Mouse (Mus musculus): Measurements from ENCODE around the gene Gm30083. TPM values are rescaled to one million over a fixed set of nuclear protein-coding genes. Genes with fewer than 3 reads are reported as not detected.

Gene Gm30083
- polyA plus RNA-seq, 1 experiment from 2014 or later: not detected

DNA sequence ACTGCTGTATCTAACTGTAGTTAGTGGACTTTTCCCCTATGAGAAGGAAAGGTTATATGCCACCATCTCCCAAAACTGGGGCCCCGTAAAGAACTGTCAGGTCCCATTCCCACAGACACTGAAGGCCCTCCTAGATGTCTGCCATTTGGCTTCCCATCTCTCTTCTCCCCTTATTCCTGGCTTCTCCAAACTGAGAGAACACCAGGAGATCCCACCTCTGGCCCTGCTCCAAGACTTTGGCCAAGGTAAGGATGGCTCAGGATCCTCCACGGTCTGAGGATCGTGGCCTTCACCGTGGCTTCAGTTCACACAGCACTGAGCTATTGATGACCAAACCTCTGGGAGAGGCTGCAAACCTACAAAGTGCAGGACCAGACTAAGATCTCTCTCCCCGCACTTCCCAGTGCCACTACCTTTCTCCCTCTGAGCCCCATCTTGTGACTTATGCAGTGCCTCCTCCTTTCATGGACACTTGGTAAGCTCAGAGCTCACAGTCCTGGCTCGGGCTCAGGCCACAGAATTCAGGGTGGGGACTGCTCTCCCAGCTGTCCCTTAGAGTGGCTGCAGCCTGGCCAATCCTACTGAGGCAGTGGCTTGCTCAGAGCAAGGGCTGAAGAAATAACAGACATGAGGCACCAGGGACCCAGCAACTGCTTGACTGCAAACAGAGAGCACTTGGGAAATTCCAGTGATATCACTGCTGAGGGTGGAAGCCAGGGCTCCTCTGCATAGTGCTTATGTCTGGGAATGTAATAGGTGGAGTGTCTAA is 21.3 kb downstream of the Gm30083 start:
- no peak overlapping the region for H3K4me3 ChIP-seq
- H3K4me2 ChIP-seq (replicated peaks): no peak overlapping the region
- H3K9ac ChIP-seq: no peak overlapping the region
- WGBS: 88% methylated on average over 6 of the region's 6 CpGs
- no peak for ATAC-seq (ENCODE audit: low FRiP score)
- no peaks in the 10 kb centered on the region for H3K4me1 ChIP-seq
- H3K9me3 ChIP-seq (replicated peaks): no peaks in the 10 kb centered on the region
- H3K36me3 ChIP-seq: no peaks in the 10 kb centered on the region
- no peaks in the 10 kb centered on the region for H3K27me3 ChIP-seq
- H3K27ac ChIP-seq: no peak overlapping the region

DNA sequence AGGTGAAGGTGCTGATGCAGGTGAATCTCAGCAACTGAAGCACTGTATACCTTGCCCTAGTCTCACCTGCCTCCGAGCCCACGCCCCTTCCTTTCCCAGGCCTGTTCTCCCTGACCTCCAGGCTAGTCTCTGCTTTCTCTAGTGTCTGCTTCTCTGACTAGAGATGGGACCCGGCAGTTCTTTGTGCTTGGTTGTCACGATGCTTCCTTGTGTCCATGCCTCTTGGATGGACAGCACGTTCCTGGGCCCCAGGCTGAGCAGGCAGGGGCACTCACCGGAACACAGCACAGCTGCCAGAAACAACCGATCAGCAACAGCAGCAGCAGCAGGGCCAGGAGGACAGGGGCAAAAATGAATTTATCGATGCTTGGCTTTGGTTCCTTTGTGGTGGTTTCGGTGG is 21.9 kb downstream of the Gm30083 start:
- Histone ChIP-seq H3K27ac (no peak overlapping the region), H3K36me3 (no peaks in the 10 kb centered on the region), H3K4me3 (no peak overlapping the region), H3K4me2 (replicated peaks) (no peak overlapping the region), H3K4me1 (no peaks in the 10 kb centered on the region), H3K9ac (no peak overlapping the region), H3K27me3 (no peaks in the 10 kb centered on the region), H3K9me3 (replicated peaks) (no peaks in the 10 kb centered on the region)
- 92% methylated on average over 9 of the region's 9 CpGs for WGBS
- ATAC-seq (ENCODE audit: low FRiP score): no peak

DNA sequence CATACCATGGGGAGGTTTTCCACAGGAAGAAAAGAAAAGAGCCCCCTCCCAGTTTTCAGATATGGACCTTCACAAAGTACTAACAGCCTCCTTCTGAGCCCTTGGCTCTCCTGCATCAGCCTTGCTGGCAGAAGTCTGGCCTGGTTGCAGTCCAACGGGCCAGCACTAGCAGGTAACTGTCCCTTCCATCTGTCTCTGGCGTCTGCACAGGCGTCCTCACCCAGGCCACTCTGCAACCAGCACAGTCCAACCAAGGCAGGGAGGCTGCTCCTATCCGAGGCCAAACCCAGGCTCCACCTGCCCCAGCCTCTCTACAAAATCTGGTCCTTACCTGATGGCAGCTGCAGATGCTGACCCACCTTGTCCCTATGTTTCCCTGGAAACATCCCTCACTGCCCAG is 23.0 kb downstream of the Gm30083 start:
- WGBS: 74% methylated on average over 4 of the region's 4 CpGs
- Histone ChIP-seq H3K4me3 (no peak overlapping the region), H3K4me2 (replicated peaks) (no peak overlapping the region), H3K9me3 (replicated peaks) (no peaks in the 10 kb centered on the region), H3K27ac (no peak overlapping the region), H3K9ac (no peak overlapping the region), H3K27me3 (no peaks in the 10 kb centered on the region), H3K4me1 (no peaks in the 10 kb centered on the region), H3K36me3 (no peaks in the 10 kb centered on the region)
- no peak for ATAC-seq (ENCODE audit: low FRiP score)

DNA sequence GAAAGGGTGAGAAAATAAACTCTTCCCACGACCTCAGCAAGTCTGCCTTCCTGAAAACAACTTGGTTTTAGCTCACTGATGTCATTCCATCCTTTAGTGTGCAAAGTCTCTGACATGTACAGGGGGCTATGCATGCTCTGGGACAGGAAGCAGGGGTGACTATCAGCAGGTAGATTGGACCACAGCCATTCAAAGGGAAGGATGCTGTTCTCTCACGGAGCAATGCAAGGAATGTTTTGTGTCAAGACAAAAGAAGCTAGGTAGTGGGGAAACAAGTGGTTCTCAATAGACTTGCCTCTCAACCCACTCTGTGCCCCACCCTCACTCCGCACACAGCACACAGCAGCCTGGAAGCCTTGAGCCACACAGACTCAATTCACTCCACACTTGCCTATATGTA is 25.8 kb downstream of the Gm30083 start:
- H3K4me1 ChIP-seq: no peaks in the 10 kb centered on the region
- no peak for ATAC-seq (ENCODE audit: low FRiP score)
- WGBS: 47% methylated on average over 3 of the region's 3 CpGs

DNA sequence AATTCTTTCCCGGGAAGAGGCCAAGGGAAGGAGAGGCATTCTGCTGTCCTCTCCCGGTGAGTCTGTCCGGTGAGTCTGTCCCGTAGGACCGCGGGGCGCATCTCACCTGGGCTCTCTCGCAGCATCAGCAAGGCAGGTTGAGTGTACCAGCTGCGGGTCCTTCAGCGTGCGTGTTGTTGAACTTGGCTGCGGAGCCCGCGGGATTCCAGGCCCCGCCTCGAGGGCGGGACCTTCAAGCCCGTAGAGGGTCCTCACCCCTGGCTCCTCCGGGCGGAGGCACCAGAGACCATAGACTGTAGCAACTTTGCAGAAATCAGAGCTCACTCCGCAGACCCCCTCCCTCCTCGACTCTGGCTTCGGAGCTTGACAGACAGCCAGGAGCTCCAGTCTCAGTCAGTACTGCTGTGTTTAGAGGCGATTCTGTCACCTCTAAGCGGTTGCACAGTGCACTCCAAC is 36.4 kb downstream of the Gm30083 start, which contains the start of gene Zfp488:
Gene Zfp488 (minus strand): TSS at position 161 of the 456 bp plus-strand sequence.
- 2% methylated on average over 25 of the region's 25 CpGs for WGBS
- H3K9me3 ChIP-seq (replicated peaks): no peaks in the 10 kb centered on the region
- peaks cover 10% of the 10 kb centered on the region; the same call in 1 of the 2 replicates for H3K4me1 ChIP-seq
- peak; percentile 48 for ATAC-seq (ENCODE audit: low FRiP score)
- H3K27me3 ChIP-seq: peaks cover 15% of the 10 kb centered on the region
- peak within 1 kb of the TSS; percentile 42 for H3K9ac ChIP-seq
- H3K4me3 ChIP-seq: peak within 1 kb of the TSS; percentile 38
- H3K27ac ChIP-seq: no peak within 1 kb of the TSS; the same call in 1 of the 2 replicates
- no peaks in the 10 kb centered on the region for H3K36me3 ChIP-seq
- H3K4me2 ChIP-seq (replicated peaks): peak within 1 kb of the TSS; percentile 84

More for the DNA sequence above, 25.8 kb downstream of the Gm30083 start:
- Histone ChIP-seq H3K27ac (no peak overlapping the region), H3K9ac (no peak overlapping the region), H3K27me3 (no peaks in the 10 kb centered on the region), H3K4me2 (replicated peaks) (no peak overlapping the region), H3K9me3 (replicated peaks) (no peaks in the 10 kb centered on the region), H3K4me3 (no peak overlapping the region), H3K36me3 (no peaks in the 10 kb centered on the region)

DNA sequence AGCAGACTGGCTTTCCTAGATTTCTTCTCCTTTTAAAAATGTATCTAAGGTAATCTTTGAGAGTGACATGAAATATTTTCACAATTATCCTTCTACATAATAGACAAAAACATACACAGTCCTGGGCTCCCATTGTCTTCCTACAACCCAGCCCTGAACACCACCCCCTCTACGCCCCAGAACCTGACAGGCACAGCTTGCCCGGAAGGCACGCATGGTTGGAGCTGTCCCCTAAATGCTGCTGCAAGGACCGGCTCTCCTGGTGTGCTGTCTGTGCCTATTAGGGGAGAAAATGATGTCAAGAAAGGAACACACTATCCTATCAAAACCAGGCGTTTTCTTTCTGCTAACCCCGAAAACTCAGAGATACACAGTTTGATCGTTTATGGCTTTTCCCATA is 37.2 kb downstream of the Gm30083 start:
- Histone ChIP-seq H3K27me3 (peaks cover 15% of the 10 kb centered on the region), H3K4me2 (replicated peaks) (peak overlapping the region; percentile 84; the same call in 1 of the 2 replicates), H3K27ac (no peak overlapping the region; the same call in 1 of the 2 replicates), H3K4me1 (peaks cover 10% of the 10 kb centered on the region; the same call in 1 of the 2 replicates), H3K4me3 (no peak overlapping the region), H3K36me3 (no peaks in the 10 kb centered on the region), H3K9me3 (replicated peaks) (no peaks in the 10 kb centered on the region), H3K9ac (no peak overlapping the region)
- 33% methylated on average over 7 of the region's 7 CpGs for WGBS
- no peak for ATAC-seq (ENCODE audit: low FRiP score)

DNA sequence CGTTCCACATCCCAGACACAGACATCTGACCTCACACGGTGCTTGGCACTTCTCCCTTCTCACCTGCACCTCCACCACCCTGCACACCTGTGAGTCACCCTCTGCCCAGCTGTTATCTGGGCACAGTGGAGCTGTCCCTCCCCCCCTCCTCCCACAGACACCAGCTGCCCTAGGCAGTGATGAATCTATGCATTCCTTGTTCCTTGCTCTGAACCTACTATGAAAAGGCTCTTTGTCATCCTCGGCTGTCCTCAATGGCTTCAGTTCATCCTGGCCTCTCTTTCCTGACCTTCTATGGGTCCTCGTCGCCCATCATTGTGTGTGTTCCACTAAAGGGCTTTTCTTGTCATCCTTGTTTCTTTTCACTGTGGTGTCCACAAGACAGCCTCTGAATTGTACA is 40.2 kb downstream of the Gm30083 start:
- no peaks in the 10 kb centered on the region for H3K9me3 ChIP-seq (replicated peaks)
- 48% methylated on average over 5 of the region's 5 CpGs for WGBS
- H3K9ac ChIP-seq: no peak overlapping the region
- no peak for ATAC-seq (ENCODE audit: low FRiP score)
- no peak overlapping the region for H3K27ac ChIP-seq
- H3K4me3 ChIP-seq: no peak overlapping the region
- H3K27me3 ChIP-seq: peaks cover 15% of the 10 kb centered on the region
- peaks cover 10% of the 10 kb centered on the region; the same call in 1 of the 2 replicates for H3K4me1 ChIP-seq
- H3K36me3 ChIP-seq: no peaks in the 10 kb centered on the region
- H3K4me2 ChIP-seq (replicated peaks): no peak overlapping the region

DNA sequence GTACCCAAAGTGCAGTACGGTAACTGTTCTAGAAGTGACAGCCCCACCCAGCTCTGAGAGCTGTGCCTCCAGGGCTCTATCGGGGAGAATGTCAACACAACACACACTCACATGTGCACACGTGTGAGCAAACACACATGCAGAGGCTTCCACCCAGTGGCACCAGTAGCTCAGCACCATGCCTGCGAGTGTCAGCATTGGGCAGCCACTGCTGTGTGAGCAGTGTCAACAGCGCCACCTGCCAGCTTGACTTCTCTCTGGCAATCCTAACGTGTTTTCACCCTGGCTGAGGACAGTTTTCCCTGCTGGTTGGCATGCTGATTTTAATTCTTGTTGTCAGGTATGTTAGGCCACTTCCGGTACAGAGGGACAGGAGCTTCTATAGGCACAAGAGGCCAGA is 42.3 kb downstream of the Gm30083 start:
- Histone ChIP-seq H3K27me3 (0 out of 2 replicates have a peak, but pooled peaks cover 3% of the 10 kb centered on the region), H3K4me1 (no peaks in the 10 kb centered on the region), H3K4me2 (replicated peaks) (no peak overlapping the region), H3K9ac (no peak overlapping the region), H3K4me3 (no peak overlapping the region), H3K27ac (no peak overlapping the region), H3K36me3 (no peaks in the 10 kb centered on the region), H3K9me3 (replicated peaks) (no peaks in the 10 kb centered on the region)
- WGBS: 50% methylated on average over 7 of the region's 7 CpGs
- ATAC-seq (ENCODE audit: low FRiP score): no peak

DNA sequence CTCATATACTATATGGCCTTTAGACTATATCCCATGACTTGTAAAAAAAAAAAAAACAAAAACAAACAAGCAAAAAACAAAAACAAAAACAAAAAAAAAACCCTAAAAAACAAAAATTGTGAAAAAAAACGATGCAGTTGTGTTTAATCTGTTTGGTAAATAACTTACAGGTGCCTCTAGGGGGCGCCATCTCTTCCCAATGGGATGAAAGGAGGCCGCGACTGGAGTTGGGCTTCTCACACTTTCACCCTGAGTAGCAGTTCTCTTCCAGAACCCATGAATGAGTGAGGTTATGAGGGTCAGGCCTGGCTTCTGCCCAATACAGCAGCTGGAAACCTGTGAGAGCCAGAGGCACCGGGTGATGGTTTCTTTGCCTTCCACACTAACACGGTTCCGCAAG is 49.3 kb downstream of the Gm30083 start:
- Histone ChIP-seq H3K4me1 (no peaks in the 10 kb centered on the region), H3K4me3 (no peak overlapping the region), H3K4me2 (replicated peaks) (no peak overlapping the region), H3K9me3 (replicated peaks) (no peaks in the 10 kb centered on the region), H3K9ac (no peak overlapping the region), H3K36me3 (no peaks in the 10 kb centered on the region), H3K27me3 (no peaks in the 10 kb centered on the region), H3K27ac (no peak overlapping the region)
- WGBS: 67% methylated on average over 7 of the region's 7 CpGs
- no peak for ATAC-seq (ENCODE audit: low FRiP score)

DNA sequence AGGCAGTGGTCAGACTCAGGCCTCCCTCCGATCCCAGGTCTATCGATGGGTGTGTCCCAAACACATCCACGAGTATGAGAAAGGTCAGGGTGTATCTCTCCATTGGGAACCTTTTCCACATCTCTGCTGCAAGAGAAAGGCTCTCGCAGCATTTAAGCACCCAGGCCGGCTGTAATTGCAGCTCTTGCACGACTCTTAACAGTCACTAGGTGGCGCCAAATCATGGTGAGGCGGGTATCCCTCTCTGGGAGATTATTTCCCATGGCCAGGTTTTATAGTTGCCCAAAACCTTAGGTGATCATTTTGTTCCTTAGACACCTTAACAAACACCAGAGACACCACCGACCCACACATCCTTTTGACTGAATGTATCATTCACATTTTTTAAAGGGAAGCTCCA is 55.6 kb downstream of the Gm30083 start:
- Histone ChIP-seq H3K9me3 (replicated peaks) (no peaks in the 10 kb centered on the region), H3K27me3 (no peaks in the 10 kb centered on the region), H3K36me3 (no peaks in the 10 kb centered on the region), H3K27ac (no peak overlapping the region), H3K9ac (no peak overlapping the region), H3K4me3 (no peak overlapping the region), H3K4me1 (no peaks in the 10 kb centered on the region), H3K4me2 (replicated peaks) (no peak overlapping the region)
- no peak; the same call in 1 of the 2 replicates for ATAC-seq (ENCODE audit: low FRiP score)
- WGBS: 19% methylated on average over 9 of the region's 9 CpGs

DNA sequence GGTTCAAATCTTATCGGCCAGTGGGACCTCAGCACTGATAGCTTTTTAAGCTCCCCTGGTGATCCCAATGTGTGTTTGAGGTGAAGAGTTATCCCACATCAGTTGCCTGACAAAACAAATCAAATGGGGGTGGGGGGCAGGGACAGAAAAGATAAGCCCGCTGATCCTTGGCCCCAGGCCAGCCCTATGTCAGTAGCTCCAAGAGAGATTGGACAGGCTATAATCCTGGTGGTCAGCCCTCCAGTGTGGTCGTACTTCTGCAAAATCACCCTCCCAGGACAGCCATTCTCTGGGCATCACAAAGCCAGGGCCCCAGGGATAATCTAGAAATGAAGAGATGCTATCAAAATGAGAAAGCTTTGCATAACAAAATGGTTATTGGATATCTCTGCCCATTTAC is 56.1 kb downstream of the Gm30083 start:
- Histone ChIP-seq H3K4me2 (replicated peaks) (no peak overlapping the region), H3K27me3 (no peaks in the 10 kb centered on the region), H3K9me3 (replicated peaks) (no peaks in the 10 kb centered on the region), H3K9ac (no peak overlapping the region), H3K4me3 (no peak overlapping the region), H3K4me1 (no peaks in the 10 kb centered on the region), H3K36me3 (no peaks in the 10 kb centered on the region), H3K27ac (no peak overlapping the region)
- 77% methylated on average over 3 of the region's 3 CpGs for WGBS
- no peak for ATAC-seq (ENCODE audit: low FRiP score)

DNA sequence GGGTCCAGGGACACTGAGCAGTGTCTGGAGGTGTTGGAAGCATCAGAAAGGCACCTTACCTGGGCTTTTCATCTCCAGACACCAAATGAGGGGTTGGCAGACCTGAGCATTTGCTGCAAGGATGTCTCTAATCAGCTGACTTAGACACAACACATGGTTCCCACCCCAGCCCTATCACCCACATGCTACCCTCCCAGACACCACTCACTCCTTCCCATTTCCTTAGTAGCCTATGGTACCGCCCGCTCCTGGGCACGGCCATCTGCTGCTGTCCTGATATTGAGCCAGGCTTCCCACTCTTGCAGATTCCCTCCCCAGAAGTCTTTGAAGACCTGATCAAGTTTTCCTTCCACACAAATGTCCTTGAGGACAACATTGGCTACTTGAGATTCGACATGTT is 56.8 kb downstream of the Gm30083 start:
- Histone ChIP-seq H3K9ac (no peak overlapping the region), H3K4me2 (replicated peaks) (no peak overlapping the region), H3K36me3 (no peaks in the 10 kb centered on the region), H3K27me3 (no peaks in the 10 kb centered on the region), H3K27ac (no peak overlapping the region), H3K4me1 (no peaks in the 10 kb centered on the region), H3K4me3 (no peak overlapping the region), H3K9me3 (replicated peaks) (no peaks in the 10 kb centered on the region)
- WGBS: 93% methylated on average over 4 of the region's 4 CpGs
- no peak for ATAC-seq (ENCODE audit: low FRiP score)

DNA sequence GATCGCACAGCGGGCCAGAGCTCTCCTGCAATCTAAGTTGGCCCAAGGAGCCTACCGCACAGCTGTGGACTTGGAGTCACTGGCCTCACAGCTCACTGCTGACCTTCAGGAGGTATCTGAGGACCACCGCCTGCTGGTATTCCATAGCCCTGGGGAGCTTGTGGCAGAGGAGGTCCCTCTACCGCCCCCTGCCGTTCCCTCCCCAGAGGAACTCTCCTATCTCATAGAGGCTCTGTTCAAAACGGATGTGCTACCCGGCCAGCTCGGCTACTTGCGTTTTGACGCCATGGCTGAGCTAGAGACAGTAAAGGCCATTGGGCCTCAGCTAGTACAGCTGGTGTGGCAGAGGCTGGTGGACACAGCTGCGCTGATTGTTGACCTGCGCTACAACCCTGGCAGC is 58.9 kb downstream of the Gm30083 start:
- no peaks in the 10 kb centered on the region for H3K27me3 ChIP-seq
- H3K9ac ChIP-seq: no peak overlapping the region
- no peak overlapping the region for H3K4me3 ChIP-seq
- no peak for ATAC-seq (ENCODE audit: low FRiP score)
- 79% methylated on average over 13 of the region's 13 CpGs for WGBS
- H3K4me2 ChIP-seq (replicated peaks): no peak overlapping the region
- no peaks in the 10 kb centered on the region for H3K4me1 ChIP-seq
- no peak overlapping the region for H3K27ac ChIP-seq
- H3K9me3 ChIP-seq (replicated peaks): no peaks in the 10 kb centered on the region
- H3K36me3 ChIP-seq: no peaks in the 10 kb centered on the region

All from hindbrain, embryonic 12.5 days (tissue).